Mouse (Mus musculus): ENCODE data around the gene Crip2. TPM values are rescaled to one million over a fixed set of nuclear protein-coding genes. Genes with fewer than 3 reads are reported as not detected.

Gene Crip2
- polyA plus RNA-seq (2014; fragmentation: Nextera tagmentation; extraction: Ambion mirVana), result 239 and 300 TPM in 2 replicates

- ATAC-seq (ENCODE audit: low read depth), result peak; percentile 86
- Histone ChIP-seq H3K9me3 (ENCODE audit: control insufficient read depth, low read length) (no peaks in the 10 kb centered on the region), H3K4me2 (ENCODE audit: low read depth, low read length) (peak within 1 kb of the TSS; percentile 68), H3K4me3 (ENCODE audit: low read depth, low read length) (peak within 1 kb of the TSS; percentile 65), H3K36me3 (ENCODE audit: control insufficient read depth, insufficient read depth, low read length) (peaks cover 22% of the 10 kb centered on the region), H3K9ac (replicated peaks; ENCODE audit: low read depth, low read length) (peak within 1 kb of the TSS; percentile 68), H3K4me1 (ENCODE audit: control insufficient read depth, insufficient read depth, low read length) (peaks cover 31% of the 10 kb centered on the region), H3K27me3 (ENCODE audit: control insufficient read depth, insufficient read depth, low read length) (no peaks in the 10 kb centered on the region), H3K27ac (ENCODE audit: low read depth, low read length) (peak within 1 kb of the TSS; percentile 71)
- 0% methylated on average over 54 of the region's 68 CpGs for WGBS
Observed at GRCm38 (mm10) chr12:113139908-113140615, at the start of gene Crip2. Gene Crip2 (plus strand): TSS chr12:113140236.

GRCm38 (mm10) chr12:113097040-113097439 is 43.0 kb upstream of the Crip2 start:
- H3K9me3 ChIP-seq (ENCODE audit: control insufficient read depth, low read length), result no peaks in the 10 kb centered on the region
- no peaks in the 10 kb centered on the region for H3K27me3 ChIP-seq (ENCODE audit: control insufficient read depth, insufficient read depth, low read length)
- peak overlapping the region; percentile 97; the same call in 1 of the 2 replicates for H3K4me3 ChIP-seq (ENCODE audit: low read depth, low read length)
- H3K36me3 ChIP-seq (ENCODE audit: control insufficient read depth, insufficient read depth, low read length), result no peaks in the 10 kb centered on the region
- peak overlapping the region; percentile 84 for H3K4me2 ChIP-seq (ENCODE audit: low read depth, low read length)
- peak overlapping the region; percentile 99; the same call in 1 of the 2 replicates for H3K9ac ChIP-seq (replicated peaks; ENCODE audit: low read depth, low read length)
- ATAC-seq (ENCODE audit: low read depth), result no peak
- no peak overlapping the region for H3K27ac ChIP-seq (ENCODE audit: low read depth, low read length)
- 87% methylated on average over 5 of the region's 5 CpGs for WGBS
- peaks cover 31% of the 10 kb centered on the region for H3K4me1 ChIP-seq (ENCODE audit: control insufficient read depth, insufficient read depth, low read length)

- no peaks in the 10 kb centered on the region for H3K36me3 ChIP-seq (ENCODE audit: control insufficient read depth, insufficient read depth, low read length)
- no peaks in the 10 kb centered on the region for H3K27me3 ChIP-seq (ENCODE audit: control insufficient read depth, insufficient read depth, low read length)
- ATAC-seq (ENCODE audit: low read depth), result peak; percentile 57
- peak within 1 kb of the TSS; percentile 93 for H3K4me2 ChIP-seq (ENCODE audit: low read depth, low read length)
- WGBS, result under 1% methylated on average over 26 of the region's 53 CpGs
- H3K27ac ChIP-seq (ENCODE audit: low read depth, low read length), result peak within 1 kb of the TSS; percentile 84
- H3K4me3 ChIP-seq (ENCODE audit: low read depth, low read length), result peak within 1 kb of the TSS; percentile 97
- H3K9me3 ChIP-seq (ENCODE audit: control insufficient read depth, low read length), result no peaks in the 10 kb centered on the region
- H3K4me1 ChIP-seq (ENCODE audit: control insufficient read depth, insufficient read depth, low read length), result peaks cover 34% of the 10 kb centered on the region
- peak within 1 kb of the TSS; percentile 99 for H3K9ac ChIP-seq (replicated peaks; ENCODE audit: low read depth, low read length)
Observed at GRCm38 (mm10) chr12:113097749-113098281, 42.2 kb upstream of the Crip2 start, which contains the start of gene Mta1. Gene Mta1 (plus strand): TSS chr12:113098278.

GRCm38 (mm10) chr12:113098530-113099151 is 41.4 kb upstream of the Crip2 start:
- peak; percentile 15; the same call in 1 of the 2 replicates for ATAC-seq (ENCODE audit: low read depth)
- WGBS, result under 1% methylated on average over 40 of the region's 60 CpGs
- H3K4me3 ChIP-seq (ENCODE audit: low read depth, low read length), result peak overlapping the region; percentile 97
- H3K4me2 ChIP-seq (ENCODE audit: low read depth, low read length), result peak overlapping the region; percentile 93
- peak overlapping the region; percentile 99 for H3K9ac ChIP-seq (replicated peaks; ENCODE audit: low read depth, low read length)
- no peaks in the 10 kb centered on the region for H3K9me3 ChIP-seq (ENCODE audit: control insufficient read depth, low read length)
- no peaks in the 10 kb centered on the region for H3K27me3 ChIP-seq (ENCODE audit: control insufficient read depth, insufficient read depth, low read length)
- H3K4me1 ChIP-seq (ENCODE audit: control insufficient read depth, insufficient read depth, low read length), result peaks cover 34% of the 10 kb centered on the region
- H3K36me3 ChIP-seq (ENCODE audit: control insufficient read depth, insufficient read depth, low read length), result no peaks in the 10 kb centered on the region
- H3K27ac ChIP-seq (ENCODE audit: low read depth, low read length), result peak overlapping the region; percentile 73

GRCm38 (mm10) chr12:113099470-113100237 is 40.4 kb upstream of the Crip2 start:
- no peak overlapping the region; the same call in 1 of the 2 replicates for H3K4me3 ChIP-seq (ENCODE audit: low read depth, low read length)
- no peaks in the 10 kb centered on the region for H3K27me3 ChIP-seq (ENCODE audit: control insufficient read depth, insufficient read depth, low read length)
- no peak for ATAC-seq (ENCODE audit: low read depth)
- 0 out of 2 replicates have a peak overlapping the region, but pooled peaks have one; percentile 18 for H3K9ac ChIP-seq (replicated peaks; ENCODE audit: low read depth, low read length)
- peak overlapping the region; percentile 93 for H3K4me2 ChIP-seq (ENCODE audit: low read depth, low read length)
- 28% methylated on average over 6 of the region's 6 CpGs for WGBS
- no peak overlapping the region; the same call in 1 of the 2 replicates for H3K27ac ChIP-seq (ENCODE audit: low read depth, low read length)
- peaks cover 34% of the 10 kb centered on the region for H3K4me1 ChIP-seq (ENCODE audit: control insufficient read depth, insufficient read depth, low read length)
- H3K9me3 ChIP-seq (ENCODE audit: control insufficient read depth, low read length), result no peaks in the 10 kb centered on the region
- no peaks in the 10 kb centered on the region for H3K36me3 ChIP-seq (ENCODE audit: control insufficient read depth, insufficient read depth, low read length)

- Histone ChIP-seq H3K27me3 (ENCODE audit: control insufficient read depth, insufficient read depth, low read length) (no peaks in the 10 kb centered on the region), H3K4me2 (ENCODE audit: low read depth, low read length) (0 out of 2 replicates have a peak overlapping the region, but pooled peaks have one; percentile 2), H3K9me3 (ENCODE audit: control insufficient read depth, low read length) (no peaks in the 10 kb centered on the region), H3K27ac (ENCODE audit: low read depth, low read length) (no peak overlapping the region), H3K9ac (replicated peaks; ENCODE audit: low read depth, low read length) (no peak overlapping the region), H3K4me3 (ENCODE audit: low read depth, low read length) (no peak overlapping the region; the same call in 1 of the 2 replicates), H3K4me1 (ENCODE audit: control insufficient read depth, insufficient read depth, low read length) (peaks cover 34% of the 10 kb centered on the region), H3K36me3 (ENCODE audit: control insufficient read depth, insufficient read depth, low read length) (no peaks in the 10 kb centered on the region)
- no peak for ATAC-seq (ENCODE audit: low read depth)
- WGBS, result 74% methylated on average over 5 of the region's 5 CpGs
Observed at GRCm38 (mm10) chr12:113100448-113101076, 39.5 kb upstream of the Crip2 start.

GRCm38 (mm10) chr12:113101251-113101960 is 38.6 kb upstream of the Crip2 start:
- peaks cover 34% of the 10 kb centered on the region for H3K4me1 ChIP-seq (ENCODE audit: control insufficient read depth, insufficient read depth, low read length)
- no peak overlapping the region for H3K9ac ChIP-seq (replicated peaks; ENCODE audit: low read depth, low read length)
- H3K4me3 ChIP-seq (ENCODE audit: low read depth, low read length), result no peak overlapping the region
- 85% methylated on average over 9 of the region's 9 CpGs for whole genome bisulfite sequencing
- no peaks in the 10 kb centered on the region for H3K36me3 ChIP-seq (ENCODE audit: control insufficient read depth, insufficient read depth, low read length)
- H3K27me3 ChIP-seq (ENCODE audit: control insufficient read depth, insufficient read depth, low read length), result no peaks in the 10 kb centered on the region
- H3K4me2 ChIP-seq (ENCODE audit: low read depth, low read length), result no peak overlapping the region
- no peak overlapping the region for H3K27ac ChIP-seq (ENCODE audit: low read depth, low read length)
- ATAC-seq (ENCODE audit: low read depth), result no peak
- no peaks in the 10 kb centered on the region for H3K9me3 ChIP-seq (ENCODE audit: control insufficient read depth, low read length)

GRCm38 (mm10) chr12:113102461-113102860 is 37.6 kb upstream of the Crip2 start:
- Histone ChIP-seq H3K9ac (replicated peaks; ENCODE audit: low read depth, low read length) (no peak overlapping the region), H3K4me1 (ENCODE audit: control insufficient read depth, insufficient read depth, low read length) (peaks cover 27% of the 10 kb centered on the region), H3K4me2 (ENCODE audit: low read depth, low read length) (no peak overlapping the region), H3K27me3 (ENCODE audit: control insufficient read depth, insufficient read depth, low read length) (no peaks in the 10 kb centered on the region), H3K36me3 (ENCODE audit: control insufficient read depth, insufficient read depth, low read length) (no peaks in the 10 kb centered on the region), H3K9me3 (ENCODE audit: control insufficient read depth, low read length) (no peaks in the 10 kb centered on the region), H3K27ac (ENCODE audit: low read depth, low read length) (no peak overlapping the region), H3K4me3 (ENCODE audit: low read depth, low read length) (no peak overlapping the region)
- 58% methylated on average over 6 of the region's 6 CpGs for WGBS
- ATAC-seq (ENCODE audit: low read depth), result no peak

All from neural tube, embryonic 14.5 days (tissue).